Mouse (Mus musculus) limb, embryonic 14.5 days (tissue): ENCODE data around the gene Zfp335. TPM values are rescaled to one million over a fixed set of nuclear protein-coding genes. Genes with fewer than 3 reads are reported as not detected.

ENCODE experiments used
- ATAC-seq: fragments of 200-750 bp; cut with Nextera tagmentation; 2 replicates; pipeline ENCODE4 v1.8.0; 2017; ENCODE audit warnings: low read depth, moderate number of reproducible peaks, moderate TSS enrichment; ENCODE audit not compliant: low FRiP score
- DNase-seq: peaks from one replicate; pipeline ENCODE4 v3.0.0-alpha.2; 2015; ENCODE audit warnings: low spot score
- H3K27ac ChIP-seq: fragments of 300-500 bp; sonication (generic); replicated peaks from 2 replicates; pipeline ENCODE4 v1.5.1; 2014; ENCODE audit warnings: low read depth, mild to moderate bottlenecking, low read length, moderate library complexity, mixed read lengths
- H3K27me3 ChIP-seq: fragments of 300-500 bp; sonication (generic); 2 replicates; pipeline ENCODE4 v1.6.1; 2014; ENCODE audit warnings: low read length, mixed read lengths; ENCODE audit not compliant: control insufficient read depth, insufficient read depth
- H3K36me3 ChIP-seq: fragments of 300-500 bp; sonication (generic); 2 replicates; pipeline ENCODE4 v1.6.1; 2014; ENCODE audit warnings: mild to moderate bottlenecking, low read length, moderate library complexity, mixed read lengths; ENCODE audit not compliant: control insufficient read depth, insufficient read depth
- H3K4me1 ChIP-seq: fragments of 300-500 bp; sonication (generic); 2 replicates; pipeline ENCODE4 v1.6.1; 2014; ENCODE audit warnings: antibody characterized with exemption, low read length, mixed read lengths; ENCODE audit not compliant: control insufficient read depth, insufficient read depth
- H3K4me2 ChIP-seq: fragments of 300-500 bp; sonication (generic); replicated peaks from 2 replicates; pipeline ENCODE4 v1.6.1; 2014; ENCODE audit warnings: low read depth, mild to moderate bottlenecking, low read length, moderate library complexity; ENCODE audit not compliant: severe bottlenecking
- H3K4me3 ChIP-seq: fragments of 300-500 bp; sonication (generic); replicated peaks from 2 replicates; pipeline ENCODE4 v1.5.1; 2014; ENCODE audit warnings: low read length
- H3K9ac ChIP-seq: fragments of 300-500 bp; sonication (generic); 2 replicates; pipeline ENCODE4 v1.6.1; 2014; ENCODE audit warnings: mild to moderate bottlenecking, low read depth, low read length, moderate library complexity; ENCODE audit not compliant: severe bottlenecking
- H3K9me3 ChIP-seq: fragments of 300-500 bp; sonication (generic); 2 replicates; pipeline ENCODE4 v1.6.1; 2016; ENCODE audit warnings: low read length; ENCODE audit not compliant: control insufficient read depth
- POLR2A ChIP-seq: fragments of 200-500 bp; IDR thresholded peaks from 2 replicates; pipeline ENCODE4 v1.8.0; 2012; ENCODE audit warnings: inconsistent platforms, mild to moderate bottlenecking, moderate library complexity, borderline replicate concordance; ENCODE audit not compliant: insufficient read depth, insufficient read length; ENCODE audit errors: extremely low read depth
- WGBS: fragments of 180-500 bp; shearing (Covaris S2); extraction: QIAGEN DNeasy Blood & Tissue Kit; methylation state at CpG from one replicate; pipeline ENCODE4 v1.1.7; 2014; 5-methylcytosine and 5-hydroxymethylcytosine counted together
- polyA plus RNA-seq, 2 experiments: library from polyadenylated mRNA; depleted of rRNA in 1 of 2; stranded (reverse) in 1 of 2; unstranded in 1 of 2; fragments of >200 nt; fragmentation: Nextera tagmentation in 1 of 2; extraction: Ambion mirVana in 1 of 2; gene quantifications; 2 replicates each; pipeline versions ENCODE4 v1.2.1 to v1.2.3; 2012 to 2014

Gene Zfp335
- polyA plus RNA-seq, 2 experiments, result 13.7 to 37.9 TPM

DNA sequence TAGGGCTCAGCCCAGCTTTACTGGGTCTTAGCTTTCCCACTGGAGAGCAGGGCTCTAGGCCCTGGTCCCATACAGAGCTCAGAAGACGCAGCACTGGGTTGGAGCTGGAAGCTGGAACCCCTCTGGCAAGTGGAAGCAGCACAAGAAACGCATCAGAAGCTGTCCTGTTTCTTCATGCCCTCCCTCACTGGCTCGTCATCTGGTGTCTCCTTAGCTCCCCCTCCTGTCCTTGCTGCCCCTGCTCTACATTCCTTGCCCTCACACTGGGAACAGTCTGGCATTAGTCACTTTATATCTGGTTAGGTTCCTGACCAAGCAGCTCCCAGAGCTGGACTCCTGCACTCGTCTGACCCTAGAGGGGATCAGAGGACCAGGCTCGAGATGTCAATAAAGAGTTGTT is 17.5 kb downstream of the Zfp335 start:
- no peak overlapping the region for H3K27ac ChIP-seq
- peaks cover 100% of the 10 kb centered on the region for H3K36me3 ChIP-seq
- no peaks in the 10 kb centered on the region for H3K4me1 ChIP-seq
- no peak for ATAC-seq
- no peak overlapping the region for H3K4me3 ChIP-seq
- H3K27me3 ChIP-seq, result no peaks in the 10 kb centered on the region
- H3K9me3 ChIP-seq, result no peaks in the 10 kb centered on the region
- WGBS, result 68% methylated on average over 5 of the region's 5 CpGs
- no peak for DNase-seq
- no peak for TF ChIP-seq POLR2A
- no peak overlapping the region for H3K9ac ChIP-seq
- no peak overlapping the region for H3K4me2 ChIP-seq

DNA sequence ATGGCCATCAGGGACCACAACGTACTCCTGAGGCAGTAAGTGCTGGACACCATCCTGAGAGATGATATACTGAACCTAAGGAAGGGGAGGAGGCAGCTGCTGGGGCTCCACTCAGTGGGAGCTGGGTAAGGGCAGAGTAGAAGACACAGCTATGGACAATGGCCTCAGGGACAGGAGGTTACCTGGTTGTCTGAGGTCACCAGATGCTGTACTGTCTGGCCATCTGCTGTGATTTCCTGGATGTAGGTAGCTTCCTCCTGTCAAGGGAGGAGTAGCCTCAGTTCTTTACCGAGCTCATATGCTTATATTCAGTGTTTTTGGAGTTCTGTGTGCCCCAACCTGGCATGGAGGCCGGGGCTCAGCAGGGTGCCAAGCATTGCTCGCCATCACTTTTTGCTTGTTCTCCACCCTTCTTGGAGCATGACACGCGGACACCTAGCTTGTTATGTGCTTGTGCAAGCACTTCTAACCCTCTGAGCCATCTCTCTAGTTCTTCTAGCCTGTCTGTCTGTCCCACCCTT is 18.8 kb downstream of the Zfp335 start:
- Histone ChIP-seq H3K9ac (no peak overlapping the region), H3K9me3 (no peaks in the 10 kb centered on the region), H3K4me3 (no peak overlapping the region), H3K27me3 (no peaks in the 10 kb centered on the region), H3K36me3 (peaks cover 100% of the 10 kb centered on the region), H3K4me1 (no peaks in the 10 kb centered on the region), H3K27ac (no peak overlapping the region), H3K4me2 (no peak overlapping the region)
- ATAC-seq (no peak), DNase-seq (no peak)
- 93% methylated on average over 6 of the region's 6 CpGs for WGBS
- TF ChIP-seq POLR2A, result no peak

DNA sequence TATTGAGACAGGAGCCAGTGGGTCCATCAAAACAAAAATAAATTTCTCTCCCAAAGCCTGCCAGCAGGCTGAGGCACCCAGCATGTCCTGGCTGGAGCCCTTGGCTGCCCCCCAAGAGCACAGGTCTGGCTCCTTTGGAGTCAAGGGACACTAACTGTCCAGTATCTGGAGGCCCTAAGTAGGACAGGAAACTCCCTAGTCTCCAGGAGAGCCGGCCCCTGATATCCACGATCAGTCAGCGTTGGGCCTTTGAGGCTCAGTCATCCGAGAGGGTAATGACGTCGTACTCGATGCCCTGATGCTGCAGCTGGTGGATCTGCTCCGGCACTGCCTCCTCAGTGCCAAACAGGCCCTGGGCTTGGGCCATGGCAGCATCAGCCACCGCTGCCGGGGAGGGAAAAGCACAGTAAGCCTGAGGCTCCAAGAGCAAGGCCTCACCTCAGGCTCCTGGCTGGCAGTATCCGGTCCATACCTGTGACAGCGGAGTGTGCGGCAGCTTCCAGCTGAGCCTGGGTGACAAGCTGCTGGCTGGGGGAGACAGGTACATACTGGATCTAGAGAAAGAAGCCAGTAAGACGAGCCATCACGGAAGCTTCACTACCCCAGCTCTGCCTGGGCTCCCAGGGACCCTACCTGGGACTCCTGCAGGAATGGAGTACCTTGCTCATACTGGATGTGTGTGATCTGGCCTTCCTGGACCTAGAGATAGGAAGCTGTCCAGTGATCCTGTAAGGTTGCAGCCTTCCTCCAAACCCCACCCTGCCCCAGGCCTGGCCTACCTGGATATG is 19.5 kb downstream of the Zfp335 start:
- WGBS, result 92% methylated on average over 14 of the region's 15 CpGs
- no peaks in the 10 kb centered on the region for H3K27me3 ChIP-seq
- peaks cover 100% of the 10 kb centered on the region for H3K36me3 ChIP-seq

DNA sequence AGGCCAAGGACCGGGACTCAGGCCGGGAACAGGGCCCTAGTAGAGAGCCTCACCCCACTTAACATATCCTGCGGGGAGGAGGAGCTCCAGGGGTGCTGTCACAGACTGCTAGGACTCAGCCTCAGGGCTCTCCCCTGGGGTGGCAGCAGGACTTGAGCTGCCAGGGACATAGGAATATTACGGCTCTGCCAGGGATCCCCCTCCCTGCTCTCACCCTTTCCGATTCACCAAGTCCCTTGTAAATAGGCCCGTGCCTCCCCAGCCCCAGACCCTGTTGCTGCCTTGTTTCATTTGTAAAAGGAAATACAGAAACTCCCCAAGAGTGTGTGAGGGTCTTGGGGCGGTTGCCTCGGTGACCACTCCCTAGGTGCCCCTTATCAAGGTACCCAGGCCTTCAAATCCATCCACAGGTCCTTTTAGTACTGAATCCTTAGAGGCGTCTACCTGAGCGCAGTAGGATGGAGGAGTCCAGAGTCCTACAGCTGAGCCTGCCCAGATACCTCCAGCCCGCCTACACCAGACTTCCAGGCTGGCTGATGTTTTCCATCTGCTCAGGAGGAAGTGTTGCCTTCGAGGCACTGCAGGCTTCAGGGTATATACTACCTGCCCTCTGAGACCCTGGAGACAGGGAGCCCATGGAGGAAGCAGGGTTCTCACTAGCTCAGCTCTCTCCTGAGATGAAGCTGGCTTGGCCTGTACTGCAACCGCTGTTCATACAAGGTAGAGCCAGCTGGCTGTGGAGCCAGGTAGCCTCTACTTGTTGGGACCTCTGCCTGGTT is 20.3 kb downstream of the Zfp335 start:
- no peak overlapping the region for H3K4me2 ChIP-seq
- H3K9ac ChIP-seq, result no peak overlapping the region
- TF ChIP-seq POLR2A, result no peak
- no peak for DNase-seq
- H3K4me3 ChIP-seq, result no peak overlapping the region
- WGBS, result 82% methylated on average over 12 of the region's 13 CpGs
- no peaks in the 10 kb centered on the region for H3K9me3 ChIP-seq
- H3K36me3 ChIP-seq, result peaks cover 100% of the 10 kb centered on the region
- H3K4me1 ChIP-seq, result no peaks in the 10 kb centered on the region
- no peaks in the 10 kb centered on the region for H3K27me3 ChIP-seq
- no peak overlapping the region for H3K27ac ChIP-seq
- no peak for ATAC-seq

More for the DNA sequence above, 19.5 kb downstream of the Zfp335 start:
- DNase-seq (no peak), ATAC-seq (no peak)
- H3K4me1 ChIP-seq, result no peaks in the 10 kb centered on the region
- TF ChIP-seq POLR2A, result no peak
- H3K9me3 ChIP-seq, result no peaks in the 10 kb centered on the region
- no peak overlapping the region for H3K27ac ChIP-seq
- H3K4me2 ChIP-seq, result no peak overlapping the region
- no peak overlapping the region for H3K9ac ChIP-seq
- H3K4me3 ChIP-seq, result no peak overlapping the region

DNA sequence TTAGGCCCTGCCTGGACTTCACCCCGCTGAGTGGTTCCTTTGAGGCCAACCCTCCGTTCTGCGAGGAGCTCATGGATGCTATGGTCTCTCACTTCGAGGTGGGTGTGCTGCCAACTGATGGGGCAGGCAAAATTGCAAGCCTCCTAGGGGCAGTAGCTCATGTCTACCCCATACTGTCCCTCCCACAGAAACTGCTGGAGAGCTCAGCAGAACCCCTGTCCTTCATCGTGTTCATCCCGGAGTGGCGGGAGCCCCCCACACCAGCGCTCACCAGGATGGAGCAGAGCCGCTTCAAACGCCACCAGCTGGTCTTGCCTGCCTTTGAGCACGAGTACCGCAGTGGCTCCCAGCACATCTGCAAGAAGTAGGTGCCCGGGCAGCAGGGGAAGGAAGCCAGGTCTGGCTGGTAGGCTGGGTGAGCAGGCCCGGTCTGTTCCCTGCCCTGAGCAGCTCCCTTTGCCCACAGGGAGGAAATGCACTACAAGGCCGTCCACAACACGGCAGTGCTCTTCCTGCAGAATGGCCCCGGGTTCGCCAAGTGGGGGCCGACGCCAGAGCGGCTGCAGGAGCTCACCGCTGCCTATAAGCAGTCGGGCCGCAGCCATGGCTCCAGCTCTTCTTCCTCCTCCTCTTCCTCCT is 21.0 kb downstream of the Zfp335 start:
- no peak for TF ChIP-seq POLR2A
- no peak for ATAC-seq
- Histone ChIP-seq H3K4me1 (no peaks in the 10 kb centered on the region), H3K4me2 (no peak overlapping the region), H3K27ac (no peak overlapping the region), H3K36me3 (peaks cover 100% of the 10 kb centered on the region), H3K9ac (no peak overlapping the region), H3K9me3 (no peaks in the 10 kb centered on the region), H3K4me3 (no peak overlapping the region), H3K27me3 (no peaks in the 10 kb centered on the region)
- 93% methylated on average over 23 of the region's 24 CpGs for whole genome bisulfite sequencing
- no peak for DNase-seq
